Mouse (Mus musculus) olfactory bulb, adult 2 months (tissue): Measurements from ENCODE around the gene Prpf6.
A peak's percentile ranks its signal among the peaks of the same experiment; 100 is the strongest.

ENCODE experiments used
- CTCF ChIP-seq: fragments of 200-500 bp; IDR thresholded peaks from 2 replicates; pipeline ENCODE4 v1.5.1; 2012; ENCODE audit warnings: low read depth, mild to moderate bottlenecking, low read length, moderate library complexity; ENCODE audit not compliant: insufficient read depth
- POLR2A ChIP-seq: fragments of 200-500 bp; IDR thresholded peaks from 2 replicates; pipeline ENCODE4 v1.6.1; 2012; ENCODE audit warnings: mild to moderate bottlenecking, low read depth, low read length, moderate library complexity; ENCODE audit not compliant: insufficient read depth

GRCm38 (mm10) chr2:181693339-181694280 is 101.9 kb downstream of the Prpf6 start, which contains the start of gene Rgs19:
- TF ChIP-seq POLR2A = peak; percentile 63; the same call in 1 of the 2 replicates
- no peak for TF ChIP-seq CTCF
